Mouse (Mus musculus) CD8-positive naive resting alpha-beta T cell, adult 57 days (primary cell): ENCODE data around the gene Gm16405. TPM values are rescaled to one million over a fixed set of nuclear protein-coding genes. Genes with fewer than 3 reads are reported as not detected.

Experiments used
- total RNA-seq: library from RNA; stranded (reverse); gene quantifications from one replicate; pipeline ENCODE4 v1.2.4, GENCODE M21; 2023

The Gm16405 gene
- total RNA-seq: not detected

GRCm38 (mm10) chrX:54530908-54531307 is at the start of gene Gm16405:
TSS of gene Gm16405 (plus strand) at chrX:54531208.

Other genes starting within 250 kb of the Gm16405 start
- not detected for gene Gm16430, start 91.0 kb downstream of the Gm16405 start, total RNA-seq